Mouse (Mus musculus): ENCODE data around the gene Ucp2. TPM values are rescaled to one million over a fixed set of nuclear protein-coding genes. Genes with fewer than 3 reads are reported as not detected.

The Ucp2 gene
- 987 and 1,168 TPM in 2 replicates for polyA plus RNA-seq (2012)

DNA sequence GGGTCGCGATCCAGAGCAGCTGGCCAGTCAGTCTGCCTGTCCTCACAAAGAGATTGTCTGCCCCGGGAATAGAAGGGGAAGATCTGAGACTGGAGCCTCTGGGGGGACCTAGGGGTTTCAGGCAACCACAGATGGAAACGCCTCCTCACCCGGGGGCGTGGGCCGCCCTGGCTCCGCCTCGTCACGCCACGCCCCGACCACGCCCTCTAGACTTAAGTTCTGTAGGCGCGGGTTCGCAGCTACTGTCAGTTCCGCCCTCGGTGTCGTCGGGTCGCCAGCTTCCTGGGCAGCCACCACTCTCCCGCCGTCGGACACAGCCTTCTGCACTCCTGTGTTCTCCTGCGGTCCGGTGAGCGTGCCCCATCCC is at the start of gene Ucp2:
Ucp2 (plus strand) TSS at position 221 of the 367 bp plus-strand sequence.
- no peak for TF ChIP-seq GATA1 (IDR thresholded peaks at IDR 0.05; ENCODE audit: low read length)

DNA sequence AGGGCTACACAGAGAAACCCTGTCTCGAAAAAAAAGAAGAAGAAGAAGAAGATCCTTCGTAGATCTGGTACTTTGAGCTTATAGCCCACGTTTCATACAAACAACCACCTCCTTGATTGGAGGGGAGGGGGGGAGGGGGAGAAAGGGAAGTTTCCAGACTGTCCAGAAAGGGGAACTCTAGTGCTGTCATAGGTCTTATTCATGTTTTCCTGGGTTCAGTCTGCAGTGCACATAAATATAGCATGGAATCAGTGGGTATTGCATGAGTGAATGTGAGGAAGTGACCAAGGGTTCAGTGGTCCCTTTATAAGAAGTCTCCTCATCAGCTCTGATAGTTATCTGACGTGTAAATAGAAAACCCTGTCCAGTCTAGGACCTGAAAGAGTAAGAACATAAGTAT is 49.4 kb upstream of the Ucp2 start:
- no peak for TF ChIP-seq GATA1 (IDR thresholded peaks at IDR 0.05; ENCODE audit: low read length)

DNA sequence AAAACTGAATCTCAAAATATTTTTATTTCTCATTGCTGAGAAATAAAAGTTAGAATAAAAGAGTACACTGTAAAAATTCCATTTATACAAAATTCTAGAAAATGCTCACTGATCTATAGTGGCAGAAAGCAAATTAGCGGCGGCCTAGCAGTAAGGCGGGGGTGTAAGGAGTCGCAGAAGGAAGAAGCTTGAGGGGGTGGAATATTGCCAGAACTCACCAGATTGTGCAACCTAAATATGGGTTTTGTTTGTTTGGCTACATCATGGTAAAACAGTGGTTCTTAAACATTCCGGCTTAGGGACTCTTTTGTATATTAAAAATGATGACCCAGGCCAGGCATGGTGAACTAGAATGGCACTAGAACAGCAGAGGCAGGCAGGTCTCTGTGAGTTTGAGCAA is 46.9 kb upstream of the Ucp2 start:
- TF ChIP-seq GATA1 (IDR thresholded peaks at IDR 0.05; ENCODE audit: low read length), result no peak

GRCm38 (mm10) chr7:100448530-100448929 is 44.6 kb upstream of the Ucp2 start:
- no peak for TF ChIP-seq GATA1 (IDR thresholded peaks at IDR 0.05; ENCODE audit: low read length)

DNA sequence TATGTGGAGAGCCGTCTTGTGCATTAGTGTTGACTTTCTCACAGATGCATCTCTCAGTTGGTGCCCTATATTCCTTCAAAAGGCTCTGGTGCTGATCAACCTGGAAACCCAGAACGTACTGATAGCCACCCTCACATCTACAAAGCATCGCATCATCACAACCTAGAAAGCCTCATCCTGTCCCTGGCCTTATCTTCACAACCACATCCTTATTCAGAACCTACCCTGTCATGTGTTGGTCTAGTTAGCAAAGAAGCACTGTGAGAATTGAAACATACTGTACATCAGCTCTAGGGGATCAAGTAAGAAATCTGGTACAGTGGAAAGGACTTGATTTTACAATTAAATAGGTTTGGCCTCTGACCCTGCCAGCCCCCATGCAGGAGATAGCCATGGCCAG is 44.2 kb upstream of the Ucp2 start:
- no peak for TF ChIP-seq GATA1 (IDR thresholded peaks at IDR 0.05; ENCODE audit: low read length)

DNA sequence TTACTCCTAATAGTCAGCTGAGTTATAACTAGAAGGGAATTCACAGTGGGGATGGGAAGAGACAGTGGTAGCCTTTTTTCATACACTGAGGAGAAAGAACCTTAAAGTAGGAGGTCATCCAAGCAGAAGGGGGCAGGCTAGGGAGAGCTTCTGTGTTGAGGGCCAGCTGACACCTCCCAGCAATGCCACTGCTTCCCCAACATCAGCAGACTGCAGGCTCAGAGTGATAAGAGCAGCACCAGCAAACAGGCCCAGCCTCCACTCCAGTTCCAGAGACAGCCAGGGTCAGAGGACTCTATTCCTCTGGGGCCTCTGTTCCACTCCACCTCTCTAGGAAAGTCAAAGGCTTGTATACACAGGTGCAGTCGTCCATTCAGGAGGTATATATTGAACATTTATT is 35.0 kb upstream of the Ucp2 start:
- no peak for TF ChIP-seq GATA1 (IDR thresholded peaks at IDR 0.05; ENCODE audit: low read length)

- TF ChIP-seq GATA1 (IDR thresholded peaks at IDR 0.05; ENCODE audit: low read length), result no peak
Measured at GRCm38 (mm10) chr7:100459862-100460261, 33.3 kb upstream of the Ucp2 start.

GRCm38 (mm10) chr7:100461621-100462151 is 31.5 kb upstream of the Ucp2 start:
- no peak for TF ChIP-seq GATA1 (IDR thresholded peaks at IDR 0.05; ENCODE audit: low read length)

DNA sequence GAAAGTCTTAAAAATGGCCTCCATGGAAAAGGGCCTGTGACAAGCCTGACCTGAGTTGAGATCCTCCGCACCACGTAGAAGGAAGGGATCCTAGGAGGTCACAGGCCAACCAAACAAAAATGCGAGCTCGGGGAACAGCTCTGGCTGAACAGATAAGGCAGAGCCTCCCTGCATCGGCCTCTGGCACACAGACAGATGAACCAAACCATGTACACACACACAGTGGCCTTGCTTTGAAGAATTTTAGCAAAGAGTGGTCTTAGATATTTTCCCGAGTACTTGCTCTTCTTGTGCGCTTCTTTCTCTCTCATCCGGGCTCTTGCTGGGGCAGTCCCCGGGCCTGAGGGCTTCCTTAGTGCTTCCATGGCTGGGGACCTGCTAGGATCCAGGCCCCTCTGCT is 29.9 kb upstream of the Ucp2 start:
- no peak for TF ChIP-seq GATA1 (IDR thresholded peaks at IDR 0.05; ENCODE audit: low read length)

DNA sequence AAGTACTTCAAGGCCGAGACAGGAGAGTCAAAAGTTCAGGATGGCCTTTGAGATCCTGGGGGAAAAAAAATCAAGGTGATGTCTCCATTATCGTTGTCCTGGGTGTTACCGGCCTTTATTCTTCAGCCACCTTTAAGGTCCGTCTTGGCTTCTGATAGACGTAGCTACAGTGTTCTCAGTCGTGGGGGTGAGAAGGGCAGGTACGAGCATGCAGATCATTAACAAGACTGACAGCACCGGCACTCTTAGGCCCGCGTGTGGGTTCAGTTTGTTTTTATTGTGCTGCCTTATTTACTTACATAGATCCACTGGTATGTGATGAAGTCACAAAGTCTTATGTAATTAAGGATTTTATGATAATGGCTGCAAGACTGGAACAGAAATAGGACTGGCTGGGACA is 29.4 kb upstream of the Ucp2 start:
- no peak for TF ChIP-seq GATA1 (IDR thresholded peaks at IDR 0.05; ENCODE audit: low read length)

DNA sequence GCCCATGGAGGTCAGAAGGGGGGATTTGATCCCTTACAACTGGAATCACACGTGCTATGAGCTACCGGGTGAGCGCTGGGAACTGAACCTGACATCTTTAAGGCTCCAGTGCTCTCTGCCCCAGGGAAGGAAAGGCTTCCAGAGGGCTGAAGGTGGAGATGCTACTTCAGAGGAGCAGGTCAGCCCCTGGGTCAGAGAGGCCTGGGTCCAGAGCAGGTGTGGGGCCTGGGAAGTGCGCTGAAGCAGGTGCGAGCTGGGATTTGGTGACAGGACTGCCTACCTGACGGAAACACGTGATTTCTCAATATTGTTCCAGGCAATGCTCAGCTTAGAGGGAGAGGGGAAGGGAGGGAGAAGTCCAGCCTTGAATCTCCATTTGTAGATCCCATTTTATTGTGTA is 28.9 kb upstream of the Ucp2 start:
- TF ChIP-seq GATA1 (IDR thresholded peaks at IDR 0.05; ENCODE audit: low read length), result no peak

DNA sequence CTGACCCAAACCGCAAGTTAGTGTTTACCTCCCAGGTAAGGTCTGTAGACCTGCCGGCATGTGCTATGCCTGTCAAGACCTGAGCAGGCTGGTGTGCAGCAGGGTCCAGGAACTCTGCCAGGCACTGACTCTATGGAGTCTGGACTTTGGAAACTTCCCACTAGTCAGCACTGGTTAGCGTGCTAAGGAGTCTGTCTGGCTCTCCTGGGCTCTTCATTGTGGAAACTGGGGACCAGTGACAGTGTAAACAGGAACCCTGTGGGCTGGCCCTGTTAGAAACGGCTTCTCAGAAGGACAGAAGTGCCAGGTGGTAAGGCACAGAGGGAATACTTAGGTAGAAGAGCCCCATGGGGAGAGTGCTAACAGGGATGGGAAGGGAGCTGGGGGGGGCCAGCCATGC is 27.9 kb upstream of the Ucp2 start:
- TF ChIP-seq GATA1 (IDR thresholded peaks at IDR 0.05; ENCODE audit: low read length), result no peak

- no peak for TF ChIP-seq GATA1 (IDR thresholded peaks at IDR 0.05; ENCODE audit: low read length)
Measured at GRCm38 (mm10) chr7:100465656-100466309, 27.4 kb upstream of the Ucp2 start.

- peak; percentile 86 for TF ChIP-seq GATA1 (IDR thresholded peaks at IDR 0.05; ENCODE audit: low read length)
Measured at GRCm38 (mm10) chr7:100466781-100467510, 26.2 kb upstream of the Ucp2 start.

DNA sequence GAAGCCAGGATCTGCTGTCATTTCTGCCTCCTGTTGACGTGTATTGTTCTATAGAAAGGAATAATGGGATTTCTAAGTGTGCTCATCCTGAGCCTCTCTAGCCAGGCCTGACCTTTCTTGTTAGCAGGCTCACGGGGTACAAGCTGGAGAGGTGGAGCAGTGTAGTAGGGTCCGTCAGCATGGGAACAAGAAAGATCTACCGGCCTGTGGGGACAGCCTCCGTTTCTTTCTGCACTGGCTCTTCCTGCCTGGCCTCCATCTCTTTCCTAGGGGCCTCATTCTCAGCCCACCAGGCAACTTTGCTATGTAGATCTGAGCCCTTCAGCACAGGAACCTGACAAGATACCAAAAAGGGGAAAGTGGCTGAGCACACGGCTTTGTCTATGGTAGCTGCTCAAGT is 24.4 kb upstream of the Ucp2 start:
- TF ChIP-seq GATA1 (IDR thresholded peaks at IDR 0.05; ENCODE audit: low read length), result no peak

GRCm38 (mm10) chr7:100469502-100469901 is 23.6 kb upstream of the Ucp2 start:
- no peak for TF ChIP-seq GATA1 (IDR thresholded peaks at IDR 0.05; ENCODE audit: low read length)
